ENCODE assay signal across 9 mouse cellular contexts in the genomic region with DNA sequence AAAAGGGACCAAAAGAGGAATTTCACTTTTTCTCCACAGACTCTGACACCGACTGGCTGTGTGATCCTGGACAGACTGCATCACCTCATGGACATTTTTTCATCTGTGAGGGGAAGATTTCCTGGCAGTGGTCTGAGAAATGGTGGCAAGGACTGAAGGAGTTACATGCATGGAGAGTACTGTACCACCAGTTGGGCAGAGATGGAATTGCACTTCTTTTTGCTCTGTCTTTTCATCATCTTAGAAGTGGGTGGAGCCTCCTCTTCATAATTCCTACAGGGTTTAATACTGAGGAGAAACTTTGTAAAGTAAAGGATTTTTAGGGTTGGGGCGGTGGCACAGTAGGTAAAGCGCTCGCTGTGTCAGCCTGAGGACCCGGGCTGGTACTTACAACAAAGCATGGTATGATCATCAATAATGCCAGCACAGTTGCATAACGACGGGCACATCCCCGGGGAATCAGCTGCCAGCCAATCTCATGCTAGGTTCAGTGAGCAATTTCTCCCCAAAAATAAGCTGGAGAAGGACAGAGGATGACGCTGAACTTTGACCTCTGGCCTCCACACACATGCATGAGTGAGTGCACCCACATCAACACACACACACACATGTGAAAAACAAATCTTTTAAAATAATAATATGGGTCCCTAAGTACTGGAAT. TPM values are rescaled to one million over a fixed set of nuclear protein-coding genes. Genes with fewer than 3 reads are reported as not detected.
DNase-seq lines count a peak whose midpoint lies in the region.
"Had no signal": no experiment of that assay in that cellular context is flagged by ENCODE, and none has a peak within 500 bp of the region (broad histone marks: within the 10 kb centered on the region; RNA-seq: fewer than 3 reads in every experiment).

No protein-coding gene starts in this region.

- intact Hi-C loops in heart, postnatal 25 days (cut with DNase I) = no loop called here

- DNase-seq in adrenal gland, postnatal 10 days = peak; percentile 34
- no peak for DNase-seq in adrenal gland, postnatal 4 days (ENCODE audit: low spot score in 2 of 2)
- peak; percentile 33 for DNase-seq in layer of hippocampus, adult 11-12 months (ENCODE audit: low spot score)
- DNase-seq in layer of hippocampus, postnatal 14 days (ENCODE audit: low spot score in 2 of 2) = no peak
- DNase-seq in Muller cell, postnatal 12 days (ENCODE audit: inconsistent ontology term) = peak; percentile 14
- DNase-seq in kidney, postnatal 25 days = peak; percentile 52 to 78
- no peak for DNase-seq in heart, postnatal 25 days (ENCODE audit: low spot score)
- no peak for DNase-seq in cerebellum, adult 9-11 months
- DNase-seq: B cell, adult 2 months had no signal

RNA-seq across cellular contexts. Expression of gene Ahcy, which starts 24.6 kb away (rescaled TPM):
- total RNA-seq in adrenal gland, postnatal 10 days (2021) = 10 to 100 TPM; 57.4 to 91.2 TPM
- 10 to 100 TPM; 75.1 to 88.2 TPM for total RNA-seq in adrenal gland, postnatal 4 days (2021)
- 10 to 100 TPM; 12.2 to 13.0 TPM for total RNA-seq in layer of hippocampus, postnatal 14 days (2021)
- total RNA-seq in heart, postnatal 25 days (2021) = 10 to 100 TPM; 10.9 to 11.3 TPM

RNA-seq across cellular contexts. Expression of gene Itch, which starts 34.5 kb away (rescaled TPM):
- total RNA-seq in adrenal gland, postnatal 10 days (2021) = 10 to 100 TPM; 45.2 to 48.1 TPM
- total RNA-seq in adrenal gland, postnatal 4 days (2021) = 10 to 100 TPM; 51.8 to 52.8 TPM
- total RNA-seq in layer of hippocampus, postnatal 14 days (2021) = 10 to 100 TPM; 44.8 to 45.6 TPM
- 10 to 100 TPM; 28.7 to 30.3 TPM for total RNA-seq in heart, postnatal 25 days (2021)

Comparison
In these comparisons a context has a peak if more than half of its experiments do, and no peak if none do; other contexts are left out.
1. DNase-seq: peak in adrenal gland, postnatal 10 days (single experiment), layer of hippocampus, adult 11-12 months (single experiment), Muller cell, postnatal 12 days (single experiment) and kidney, postnatal 25 days (2 of 2); none in adrenal gland, postnatal 4 days (0 of 2), layer of hippocampus, postnatal 14 days (0 of 2), heart, postnatal 25 days (single experiment) and cerebellum, adult 9-11 months (single experiment).
2. RNA of gene Ahcy, which starts 24.6 kb away (total RNA-seq): 57.4 to 91.2 TPM in adrenal gland, postnatal 10 days and 75.1 to 88.2 TPM in adrenal gland, postnatal 4 days; 12.2 to 13.0 TPM in layer of hippocampus, postnatal 14 days and 10.9 to 11.3 TPM in heart, postnatal 25 days; every median in the first group is over 4 times any median in the second.